Mouse (Mus musculus) heart, adult 18-20 months (tissue): ENCODE results near the gene Tgfb2. TPM values are rescaled to one million over a fixed set of nuclear protein-coding genes. Genes with fewer than 3 reads are reported as not detected.

Source experiments
- DNase-seq, 2 experiments: peaks; one replicate each; pipeline ENCODE4 v3.0.0; 2021 to 2022; ENCODE audit warnings: mixed read lengths in 1 of 2
- long read RNA-seq, 2 experiments: library from polyadenylated mRNA; stranded (forward); transcript quantifications; one replicate each; pipeline ENCODE4 v2.0.0; 2021
- total RNA-seq, 2 experiments: library from RNA; stranded (reverse); gene quantifications; 2 replicates each; pipeline ENCODE4 v1.2.3; 2021

Tgfb2 gene
- 1 to 10 TPM; 3.9 to 5.3 TPM for total RNA-seq
- long read RNA-seq, experiment 1, full-length matches to known transcripts, result 2 of 2 reads
- long read RNA-seq, experiment 1, partial matches to known transcripts, result 0 of 2 reads
- long read RNA-seq, experiment 1, other reads (novel, unspliced or antisense), result 0 of 2 reads
- long read RNA-seq, experiment 2, result 0 reads

GRCm38 (mm10) chr1:186705915-186706248, at the start of gene Tgfb2:
Gene Tgfb2 (minus strand): TSS chr1:186705989.
- peak; percentile 42 to 53 for DNase-seq

- DNase-seq, result peak in 1 of 2 experiments; percentile 2
Measured at GRCm38 (mm10) chr1:186749675-186750283, 44.0 kb upstream of the Tgfb2 start.

GRCm38 (mm10) chr1:186748724-186749653, 43.2 kb upstream of the Tgfb2 start, which contains the start of gene Rrp15:
Gene Rrp15 (minus strand): TSS chr1:186749358.
- DNase-seq, result peak; percentile 87 to 90

GRCm38 (mm10) chr1:186739828-186740227, 34.0 kb upstream of the Tgfb2 start:
- no peak for DNase-seq

- DNase-seq, result no peak
Measured at GRCm38 (mm10) chr1:186735537-186735936, 29.7 kb upstream of the Tgfb2 start.

GRCm38 (mm10) chr1:186733052-186733451, 27.3 kb upstream of the Tgfb2 start:
- no peak for DNase-seq

DNA sequence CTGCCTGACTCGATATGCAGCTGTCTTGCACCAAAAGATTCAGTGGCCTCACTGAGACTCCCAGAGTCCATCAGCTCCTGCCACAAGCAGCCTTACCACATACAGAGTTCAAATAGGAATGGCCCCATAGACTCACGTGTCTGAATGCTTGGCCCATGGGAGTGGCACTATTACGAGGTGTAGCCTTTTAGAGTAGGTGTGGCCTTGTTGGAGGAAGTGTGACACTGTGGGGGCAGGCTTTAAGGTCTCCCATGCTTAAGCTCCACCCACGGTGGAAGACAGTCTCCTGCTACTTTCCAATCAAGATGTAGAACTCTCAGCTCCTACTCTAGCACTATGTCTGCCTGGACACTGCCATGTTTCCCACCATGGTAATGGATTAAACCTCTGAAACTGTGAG, 23.0 kb upstream of the Tgfb2 start:
- DNase-seq, result no peak

GRCm38 (mm10) chr1:186726117-186726516, 20.3 kb upstream of the Tgfb2 start:
- DNase-seq, result no peak

DNA sequence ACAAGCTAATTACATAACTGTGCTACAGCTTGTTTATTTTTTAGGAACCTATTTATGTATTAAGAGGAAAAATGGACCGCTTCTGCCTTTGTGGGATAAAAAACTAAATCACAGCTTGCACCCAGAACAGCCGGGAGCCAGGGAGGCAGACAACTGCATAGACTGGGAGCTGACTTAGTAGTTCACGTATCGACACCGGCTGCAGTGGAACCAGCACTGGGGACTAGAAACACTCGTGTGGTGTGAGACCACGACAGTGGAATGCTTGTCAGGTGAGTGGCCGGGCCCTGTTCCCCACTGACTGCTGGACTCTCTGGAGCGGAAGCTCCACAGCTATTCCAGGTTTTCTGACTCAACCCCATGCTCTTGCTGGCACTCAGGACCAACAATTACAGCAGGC, 16.5 kb upstream of the Tgfb2 start:
- DNase-seq, result no peak

GRCm38 (mm10) chr1:186721846-186722245, 16.1 kb upstream of the Tgfb2 start:
- peak; percentile 68 to 95 for DNase-seq

GRCm38 (mm10) chr1:186721166-186721565, 15.4 kb upstream of the Tgfb2 start:
- no peak for DNase-seq

DNA sequence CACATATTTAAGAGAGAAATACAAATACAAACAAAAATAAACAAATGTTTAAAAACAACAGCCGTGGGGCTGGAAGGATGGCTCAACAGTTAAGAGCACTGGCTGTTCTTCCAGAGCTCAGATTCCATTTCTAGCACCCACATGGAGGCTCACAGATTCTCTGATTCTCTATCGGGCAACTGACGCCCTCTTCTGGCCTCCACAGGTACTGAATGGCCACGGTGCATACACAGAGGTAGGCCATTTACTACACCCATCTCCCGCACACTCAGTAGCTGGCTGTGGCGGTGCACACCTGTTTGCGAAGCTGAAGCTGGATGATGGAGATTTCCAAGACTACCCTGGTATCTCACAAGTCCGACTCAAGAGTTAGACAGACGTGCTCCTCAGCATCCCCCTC, 13.9 kb upstream of the Tgfb2 start:
- DNase-seq, result no peak

DNA sequence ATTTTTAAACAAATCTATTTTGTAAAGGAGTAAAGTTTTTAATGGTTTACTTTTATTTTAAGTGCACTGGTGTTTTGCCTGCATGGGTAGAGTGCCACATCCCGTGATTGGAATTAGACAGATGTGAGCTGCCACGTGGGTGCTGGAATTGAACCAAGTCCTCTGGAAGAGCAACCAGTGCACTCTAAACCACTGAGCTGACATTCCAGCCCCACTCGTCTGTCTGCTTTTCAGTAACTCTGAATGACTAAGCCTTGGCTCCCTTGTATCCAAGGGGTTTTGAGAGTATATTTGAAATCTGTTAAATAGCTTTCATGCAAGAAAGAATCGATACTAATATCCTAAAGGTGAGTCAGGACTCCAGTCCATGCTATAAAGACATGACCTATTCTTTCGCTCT, 13.1 kb upstream of the Tgfb2 start:
- no peak for DNase-seq

GRCm38 (mm10) chr1:186714980-186715896, 9.4 kb upstream of the Tgfb2 start:
- DNase-seq, result no peak

DNA sequence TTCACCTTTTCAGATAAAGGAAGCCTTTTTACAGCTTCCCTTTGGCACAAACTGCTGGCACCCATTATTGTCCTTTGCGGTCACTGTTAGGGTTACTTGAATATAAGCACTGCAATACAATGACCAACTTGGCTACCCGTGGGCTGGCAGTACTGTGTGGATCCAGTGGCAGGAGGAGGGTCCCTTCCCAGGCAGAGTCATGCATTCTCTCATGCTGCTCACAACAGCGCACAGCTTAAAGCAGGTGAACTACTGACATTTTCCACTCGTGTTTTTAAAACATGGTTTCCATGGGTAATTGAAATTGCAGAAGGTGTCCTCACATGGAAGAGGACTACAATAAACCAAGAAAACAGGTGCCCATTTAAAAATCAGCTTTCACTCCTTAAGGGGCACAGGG, 8.4 kb upstream of the Tgfb2 start:
- no peak for DNase-seq

GRCm38 (mm10) chr1:186712802-186713471, 7.1 kb upstream of the Tgfb2 start:
- DNase-seq, result peak; percentile 30 to 68

DNA sequence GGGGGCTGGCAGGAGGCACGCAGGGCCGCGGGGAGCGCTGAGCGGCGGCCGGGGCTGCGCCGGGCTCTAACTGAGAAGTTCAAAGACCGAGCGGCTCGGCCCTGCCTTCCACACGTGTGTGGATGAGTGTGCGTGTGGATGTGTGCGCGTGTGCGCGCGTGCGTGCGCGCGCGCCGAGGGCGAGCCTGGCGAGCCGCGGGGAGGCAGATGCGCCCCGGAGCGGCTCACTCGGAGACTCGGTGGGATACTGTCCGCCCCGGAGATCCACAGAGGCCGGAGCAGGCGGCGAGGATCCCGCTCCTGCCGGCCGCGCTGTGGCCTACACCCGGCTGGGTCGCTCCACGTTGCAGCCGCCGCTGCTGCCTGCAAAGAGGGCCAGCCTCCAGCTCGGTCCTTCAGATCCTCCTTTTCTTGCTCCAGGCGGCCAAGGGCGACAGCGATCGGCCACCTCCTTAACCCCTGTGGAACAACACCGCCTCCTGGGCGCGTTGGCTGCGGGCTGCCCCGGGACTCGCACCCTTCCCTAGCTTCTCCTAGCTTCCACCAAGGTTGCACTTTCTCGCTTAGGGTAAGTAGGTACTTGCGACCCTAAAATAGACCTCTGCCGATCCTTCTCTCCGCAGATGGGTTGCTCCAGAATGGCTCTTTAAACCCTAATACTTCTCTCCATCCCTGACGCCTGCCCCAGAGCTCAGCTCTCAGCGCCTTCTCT, 430 bp downstream of the Tgfb2 start:
- peak; percentile 68 to 81 for DNase-seq

GRCm38 (mm10) chr1:186703980-186704701, 1.6 kb downstream of the Tgfb2 start:
- DNase-seq, result peak; percentile 30 to 70

GRCm38 (mm10) chr1:186703256-186703979, 2.4 kb downstream of the Tgfb2 start:
- peak; percentile 32 to 62 for DNase-seq
